Mouse (Mus musculus) cortical plate, adult 2 months (tissue): ENCODE results near the gene Mcl1.

Source experiments
- CTCF ChIP-seq: fragments of 200-500 bp; IDR thresholded peaks from 2 replicates; pipeline ENCODE4 v1.5.1; 2011; ENCODE audit warnings: mild to moderate bottlenecking, control low read depth, low read length; ENCODE audit not compliant: insufficient read depth; ENCODE audit errors: extremely low read depth
- POLR2A ChIP-seq: fragments of 200-500 bp; IDR thresholded peaks from 2 replicates; pipeline ENCODE4 v1.6.1; 2011; ENCODE audit warnings: mild to moderate bottlenecking, low read length, control low read depth; ENCODE audit not compliant: insufficient read depth; ENCODE audit errors: extremely low read depth

DNA sequence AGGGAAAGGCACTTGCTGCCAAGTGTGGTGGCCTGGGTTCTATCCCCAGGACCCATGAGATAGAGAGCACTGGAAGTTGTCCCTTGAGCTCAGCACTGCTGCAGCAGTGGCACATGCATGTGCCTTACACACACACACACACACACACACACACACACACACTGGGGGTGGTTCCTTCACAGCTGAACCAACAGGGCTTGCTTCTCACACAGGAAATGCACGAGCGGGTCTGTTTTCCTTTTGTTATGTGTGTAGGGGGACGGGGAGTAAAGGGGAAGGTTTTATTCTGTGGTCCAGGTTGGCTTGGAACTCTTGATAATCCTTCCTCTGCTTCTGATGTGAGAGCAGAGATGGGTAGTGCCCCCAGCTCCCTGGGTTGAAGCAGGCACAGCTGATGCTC lies 13.9 kb downstream of the Mcl1 start:
- TF ChIP-seq CTCF, result no peak
- TF ChIP-seq POLR2A, result no peak
